Mouse (Mus musculus): ENCODE data around the gene Oprl1. TPM values are rescaled to one million over a fixed set of nuclear protein-coding genes. Genes with fewer than 3 reads are reported as not detected.

Gene Oprl1
- polyA plus RNA-seq, 1 experiment: 0.78 TPM

- H3K9me3 ChIP-seq (replicated peaks; ENCODE audit: control insufficient read depth, insufficient read depth, low read length, poor library complexity, severe bottlenecking): no peaks in the 10 kb centered on the region
- H3K27ac ChIP-seq (ENCODE audit: insufficient read depth, low read length): no peak within 1 kb of the TSS
- H3K4me1 ChIP-seq (ENCODE audit: control insufficient read depth, insufficient read depth, low read length): no peaks in the 10 kb centered on the region
- peak within 1 kb of the TSS; percentile 67 for H3K9ac ChIP-seq (ENCODE audit: low read depth, poor library complexity, severe bottlenecking)
- peak within 1 kb of the TSS; percentile 78 for H3K4me3 ChIP-seq (ENCODE audit: low read depth, low read length)
- TF ChIP-seq POLR2A (IDR thresholded peaks at IDR 0.05; ENCODE audit: insufficient read depth, low read length) (no peak), EP300 (IDR thresholded peaks at IDR 0.05; ENCODE audit: insufficient read depth, low read depth, low read length) (no peak), CTCF (IDR thresholded peaks at IDR 0.05; ENCODE audit: low read depth, low read length) (no peak)
- no peaks in the 10 kb centered on the region for H3K27me3 ChIP-seq (ENCODE audit: control insufficient read depth, insufficient read depth, low read length, poor library complexity, severe bottlenecking)
- no peaks in the 10 kb centered on the region for H3K36me3 ChIP-seq (ENCODE audit: control insufficient read depth, insufficient read depth, low read length, poor library complexity, severe bottlenecking)
These were observed 34.7 kb upstream of the Oprl1 start, which contains the start of gene Tcea2 for GRCm38 (mm10) chr2:181679951-181680715. TSS of gene Tcea2 (plus strand) at chr2:181680310.

DNA sequence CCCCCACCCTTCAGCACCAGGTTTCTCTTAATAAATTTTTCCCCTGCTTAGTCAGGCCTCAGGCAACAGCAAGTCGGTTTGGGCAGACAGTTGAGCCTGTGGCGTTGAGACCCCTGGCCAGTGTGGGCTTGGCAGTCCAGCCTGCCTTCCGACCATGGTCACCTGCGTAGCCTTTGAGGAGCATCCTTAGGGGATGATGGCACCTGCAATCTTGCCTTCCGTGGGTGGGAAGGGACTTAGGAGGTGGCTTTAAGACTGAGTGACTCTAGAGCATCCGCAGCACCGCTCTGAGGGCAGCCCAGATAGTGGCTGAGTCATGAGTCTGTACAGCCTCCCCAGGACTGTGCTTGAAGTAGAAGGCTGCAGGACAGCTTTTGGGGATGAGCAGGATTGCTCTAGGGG lies 34.1 kb upstream of the Oprl1 start:
- no peaks in the 10 kb centered on the region for H3K9me3 ChIP-seq (replicated peaks; ENCODE audit: control insufficient read depth, insufficient read depth, low read length, poor library complexity, severe bottlenecking)
- peak overlapping the region; percentile 55 for H3K4me3 ChIP-seq (ENCODE audit: low read depth, low read length)
- TF ChIP-seq EP300 (IDR thresholded peaks at IDR 0.05; ENCODE audit: insufficient read depth, low read depth, low read length) (no peak), POLR2A (IDR thresholded peaks at IDR 0.05; ENCODE audit: insufficient read depth, low read length) (no peak), CTCF (IDR thresholded peaks at IDR 0.05; ENCODE audit: low read depth, low read length) (no peak)
- no peaks in the 10 kb centered on the region for H3K27me3 ChIP-seq (ENCODE audit: control insufficient read depth, insufficient read depth, low read length, poor library complexity, severe bottlenecking)
- no peaks in the 10 kb centered on the region for H3K4me1 ChIP-seq (ENCODE audit: control insufficient read depth, insufficient read depth, low read length)
- no peak overlapping the region for H3K27ac ChIP-seq (ENCODE audit: insufficient read depth, low read length)
- peak overlapping the region; percentile 67 for H3K9ac ChIP-seq (ENCODE audit: low read depth, poor library complexity, severe bottlenecking)
- H3K36me3 ChIP-seq (ENCODE audit: control insufficient read depth, insufficient read depth, low read length, poor library complexity, severe bottlenecking): no peaks in the 10 kb centered on the region

- Histone ChIP-seq H3K36me3 (ENCODE audit: control insufficient read depth, insufficient read depth, low read length, poor library complexity, severe bottlenecking) (no peaks in the 10 kb centered on the region), H3K4me1 (ENCODE audit: control insufficient read depth, insufficient read depth, low read length) (no peaks in the 10 kb centered on the region), H3K4me3 (ENCODE audit: low read depth, low read length) (no peak overlapping the region), H3K9ac (ENCODE audit: low read depth, poor library complexity, severe bottlenecking) (no peak overlapping the region), H3K27ac (ENCODE audit: insufficient read depth, low read length) (no peak overlapping the region), H3K9me3 (replicated peaks; ENCODE audit: control insufficient read depth, insufficient read depth, low read length, poor library complexity, severe bottlenecking) (no peaks in the 10 kb centered on the region), H3K27me3 (ENCODE audit: control insufficient read depth, insufficient read depth, low read length, poor library complexity, severe bottlenecking) (no peaks in the 10 kb centered on the region)
- no peak for TF ChIP-seq CTCF (IDR thresholded peaks at IDR 0.05; ENCODE audit: low read depth, low read length)
These were observed 32.8 kb upstream of the Oprl1 start for GRCm38 (mm10) chr2:181681978-181682377.

GRCm38 (mm10) chr2:181683381-181683780 lies 31.4 kb upstream of the Oprl1 start:
- no peaks in the 10 kb centered on the region for H3K27me3 ChIP-seq (ENCODE audit: control insufficient read depth, insufficient read depth, low read length, poor library complexity, severe bottlenecking)
- TF ChIP-seq EP300 (IDR thresholded peaks at IDR 0.05; ENCODE audit: insufficient read depth, low read depth, low read length): no peak
- TF ChIP-seq CTCF (IDR thresholded peaks at IDR 0.05; ENCODE audit: low read depth, low read length): no peak
- TF ChIP-seq POLR2A (IDR thresholded peaks at IDR 0.05; ENCODE audit: insufficient read depth, low read length): no peak

DNA sequence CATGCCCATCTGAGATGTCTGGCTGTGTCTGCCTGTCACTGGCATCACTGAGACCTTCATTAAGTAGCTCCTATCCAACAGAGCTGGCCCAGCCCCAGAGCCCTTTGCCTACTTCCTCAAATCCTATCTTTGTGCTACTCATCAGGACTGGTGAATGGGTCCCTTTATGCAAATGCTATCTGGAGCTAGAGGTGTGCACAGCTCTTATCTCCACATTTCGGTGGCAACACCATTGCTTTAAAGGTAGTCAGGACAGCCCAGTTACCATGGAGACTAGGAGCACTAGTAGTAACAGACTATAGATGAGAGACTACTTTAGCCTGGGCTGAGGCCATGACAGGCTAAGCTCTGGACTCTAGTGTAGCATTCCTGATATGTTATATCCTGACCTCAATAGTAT lies 30.1 kb upstream of the Oprl1 start:
- Histone ChIP-seq H3K36me3 (ENCODE audit: control insufficient read depth, insufficient read depth, low read length, poor library complexity, severe bottlenecking) (0 out of 2 replicates have a peak, but pooled peaks cover 4% of the 10 kb centered on the region), H3K27ac (ENCODE audit: insufficient read depth, low read length) (no peak overlapping the region), H3K9ac (ENCODE audit: low read depth, poor library complexity, severe bottlenecking) (no peak overlapping the region), H3K4me1 (ENCODE audit: control insufficient read depth, insufficient read depth, low read length) (no peaks in the 10 kb centered on the region), H3K9me3 (replicated peaks; ENCODE audit: control insufficient read depth, insufficient read depth, low read length, poor library complexity, severe bottlenecking) (no peaks in the 10 kb centered on the region), H3K27me3 (ENCODE audit: control insufficient read depth, insufficient read depth, low read length, poor library complexity, severe bottlenecking) (no peaks in the 10 kb centered on the region), H3K4me3 (ENCODE audit: low read depth, low read length) (no peak overlapping the region)
- TF ChIP-seq EP300 (IDR thresholded peaks at IDR 0.05; ENCODE audit: insufficient read depth, low read depth, low read length) (no peak), CTCF (IDR thresholded peaks at IDR 0.05; ENCODE audit: low read depth, low read length) (no peak), POLR2A (IDR thresholded peaks at IDR 0.05; ENCODE audit: insufficient read depth, low read length) (no peak)

More at GRCm38 (mm10) chr2:181683381-181683780, 31.4 kb upstream of the Oprl1 start:
- H3K4me3 ChIP-seq (ENCODE audit: low read depth, low read length): no peak overlapping the region
- H3K4me1 ChIP-seq (ENCODE audit: control insufficient read depth, insufficient read depth, low read length): no peaks in the 10 kb centered on the region
- no peaks in the 10 kb centered on the region for H3K36me3 ChIP-seq (ENCODE audit: control insufficient read depth, insufficient read depth, low read length, poor library complexity, severe bottlenecking)
- no peak overlapping the region for H3K9ac ChIP-seq (ENCODE audit: low read depth, poor library complexity, severe bottlenecking)
- H3K9me3 ChIP-seq (replicated peaks; ENCODE audit: control insufficient read depth, insufficient read depth, low read length, poor library complexity, severe bottlenecking): no peaks in the 10 kb centered on the region
- no peak overlapping the region for H3K27ac ChIP-seq (ENCODE audit: insufficient read depth, low read length)

DNA sequence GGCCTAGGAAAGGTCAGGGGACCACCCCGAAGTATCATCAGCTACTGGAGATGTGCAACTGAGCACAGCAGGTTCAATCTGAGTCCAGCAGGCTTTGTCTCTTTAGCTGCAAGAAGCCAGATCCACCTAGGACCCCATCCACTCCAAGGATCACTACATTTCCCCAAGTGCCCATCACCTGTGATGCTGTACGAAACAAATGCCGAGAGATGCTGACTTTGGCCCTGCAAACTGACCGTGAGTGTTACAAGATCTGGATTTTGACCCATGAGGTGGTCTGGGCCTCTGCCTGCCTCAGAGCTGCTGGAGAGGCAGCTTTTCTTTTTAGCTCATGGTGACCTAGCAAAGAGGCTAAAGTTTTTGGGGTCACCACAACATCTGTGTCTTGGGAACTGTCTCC lies 29.1 kb upstream of the Oprl1 start:
- Histone ChIP-seq H3K9ac (ENCODE audit: low read depth, poor library complexity, severe bottlenecking) (no peak overlapping the region), H3K36me3 (ENCODE audit: control insufficient read depth, insufficient read depth, low read length, poor library complexity, severe bottlenecking) (0 out of 2 replicates have a peak, but pooled peaks cover 4% of the 10 kb centered on the region), H3K27me3 (ENCODE audit: control insufficient read depth, insufficient read depth, low read length, poor library complexity, severe bottlenecking) (no peaks in the 10 kb centered on the region), H3K9me3 (replicated peaks; ENCODE audit: control insufficient read depth, insufficient read depth, low read length, poor library complexity, severe bottlenecking) (no peaks in the 10 kb centered on the region), H3K4me1 (ENCODE audit: control insufficient read depth, insufficient read depth, low read length) (no peaks in the 10 kb centered on the region), H3K27ac (ENCODE audit: insufficient read depth, low read length) (no peak overlapping the region), H3K4me3 (ENCODE audit: low read depth, low read length) (no peak overlapping the region)
- TF ChIP-seq EP300 (IDR thresholded peaks at IDR 0.05; ENCODE audit: insufficient read depth, low read depth, low read length): no peak
- TF ChIP-seq POLR2A (IDR thresholded peaks at IDR 0.05; ENCODE audit: insufficient read depth, low read length): no peak
- no peak for TF ChIP-seq CTCF (IDR thresholded peaks at IDR 0.05; ENCODE audit: low read depth, low read length)
